Mouse (Mus musculus) ovary, postnatal 14 days (tissue): ENCODE data around the gene 1700023F06Rik.

Experiments used
- DNase-seq: peaks from one replicate; pipeline ENCODE4 v3.0.0; 2022; ENCODE audit warnings: low spot score

1700023F06Rik gene

DNA sequence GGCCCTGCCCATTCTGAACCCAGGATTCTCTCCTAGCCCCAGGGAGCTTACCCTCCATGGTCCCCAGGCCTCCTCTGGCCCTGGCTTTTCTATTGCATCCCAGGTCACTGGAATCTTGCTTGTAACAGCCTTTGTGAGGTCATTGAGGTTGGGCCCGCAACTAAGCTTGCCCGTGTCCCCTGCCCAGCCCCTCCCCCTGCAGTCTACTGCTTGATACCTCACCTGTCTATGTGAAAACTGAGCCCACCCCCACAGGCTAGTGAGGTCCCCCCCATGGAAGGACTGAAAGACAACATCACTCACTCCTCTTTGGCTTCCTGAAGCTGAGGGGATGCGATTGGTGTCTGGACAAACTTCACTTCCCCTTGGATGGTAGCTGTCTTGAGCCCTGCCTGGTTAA is at the start of gene 1700023F06Rik:
Gene 1700023F06Rik, minus strand, starts transcription at position 101 of the 400 bp plus-strand sequence.
- no peak for DNase-seq

DNA sequence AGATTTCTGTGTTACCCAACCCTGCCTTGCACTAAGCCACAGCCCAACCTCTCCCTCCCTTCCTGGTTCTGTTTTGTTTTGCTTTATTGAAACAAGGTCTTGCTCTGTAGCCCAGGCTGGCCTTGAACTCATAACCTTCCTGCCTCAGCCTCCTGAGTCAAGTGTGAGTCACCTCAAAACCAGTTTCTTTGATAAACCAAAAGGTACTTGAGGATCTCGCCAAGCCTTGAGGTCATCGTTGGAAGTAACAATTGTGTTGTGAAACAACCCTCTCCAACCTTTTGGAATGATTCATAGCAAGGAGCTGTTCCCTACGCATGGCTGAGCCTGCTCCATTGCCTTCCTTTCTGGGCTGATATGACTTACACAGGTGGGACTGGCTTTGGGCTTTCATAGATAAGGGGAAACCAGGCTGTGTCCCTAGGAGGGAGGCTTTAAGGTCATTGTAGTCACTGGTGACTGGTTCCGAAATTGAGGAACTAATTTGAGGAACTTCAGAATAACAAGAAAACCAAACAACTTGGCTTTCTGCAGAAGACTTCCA is 49.7 kb upstream of the 1700023F06Rik start:
- DNase-seq, result no peak

DNA sequence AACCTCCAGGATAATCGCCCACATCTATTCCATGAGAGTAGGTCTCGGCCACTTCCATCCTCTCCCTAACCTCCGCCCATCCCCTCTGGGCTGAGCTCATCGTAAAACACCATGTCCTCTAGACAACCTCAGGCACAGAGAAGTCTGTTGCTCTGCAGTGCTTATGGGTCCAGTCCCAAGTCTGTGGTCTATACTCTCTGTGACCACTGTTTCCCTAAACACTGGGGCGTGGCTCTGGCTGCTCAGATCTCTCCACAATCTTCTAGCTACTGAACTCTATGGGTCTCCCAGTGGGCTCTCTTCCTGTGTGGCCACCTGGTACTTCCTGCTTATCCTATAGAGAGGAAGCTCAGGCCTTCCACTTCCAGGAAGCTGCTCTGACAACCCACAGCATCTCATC is 45.2 kb upstream of the 1700023F06Rik start:
- no peak for DNase-seq

DNA sequence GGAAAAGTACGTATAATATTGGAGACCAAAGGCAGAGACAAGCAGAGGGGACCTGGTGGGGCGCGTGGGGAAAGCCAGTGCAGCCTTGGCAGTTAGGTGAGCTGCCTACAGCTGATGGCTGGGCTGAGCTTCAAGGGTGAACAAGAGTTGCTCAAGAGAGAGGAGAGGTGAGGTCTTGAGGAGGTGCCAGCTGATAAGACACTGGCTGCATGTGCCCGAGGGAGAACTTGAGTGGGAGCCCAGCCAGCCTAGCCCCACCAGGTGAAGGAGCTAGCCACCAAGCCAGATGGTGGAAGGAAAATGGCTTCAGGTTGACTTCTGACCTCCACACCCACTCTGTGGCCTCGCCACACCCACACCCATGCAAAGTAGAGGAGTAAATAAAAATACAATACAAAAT is 44.0 kb upstream of the 1700023F06Rik start:
- DNase-seq, result no peak

DNA sequence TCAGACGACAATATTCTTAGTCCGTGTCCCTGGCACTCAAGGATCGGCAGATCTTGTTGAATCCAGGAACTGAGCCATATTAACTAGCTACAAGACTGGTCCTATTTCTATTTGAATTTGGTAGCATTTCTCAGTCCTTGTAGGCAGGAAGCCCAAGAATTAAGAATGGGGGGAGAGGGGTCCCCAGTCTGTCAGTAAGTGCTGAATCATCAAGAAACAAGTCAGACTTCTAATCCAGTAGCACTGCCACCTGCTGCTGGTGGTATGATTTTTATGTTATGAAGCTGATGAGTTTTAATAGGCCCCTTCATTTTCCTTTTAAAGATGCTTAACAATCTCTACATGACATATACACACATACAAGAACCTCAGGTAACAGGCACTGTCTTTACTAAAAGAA is 42.0 kb upstream of the 1700023F06Rik start:
- no peak for DNase-seq

DNA sequence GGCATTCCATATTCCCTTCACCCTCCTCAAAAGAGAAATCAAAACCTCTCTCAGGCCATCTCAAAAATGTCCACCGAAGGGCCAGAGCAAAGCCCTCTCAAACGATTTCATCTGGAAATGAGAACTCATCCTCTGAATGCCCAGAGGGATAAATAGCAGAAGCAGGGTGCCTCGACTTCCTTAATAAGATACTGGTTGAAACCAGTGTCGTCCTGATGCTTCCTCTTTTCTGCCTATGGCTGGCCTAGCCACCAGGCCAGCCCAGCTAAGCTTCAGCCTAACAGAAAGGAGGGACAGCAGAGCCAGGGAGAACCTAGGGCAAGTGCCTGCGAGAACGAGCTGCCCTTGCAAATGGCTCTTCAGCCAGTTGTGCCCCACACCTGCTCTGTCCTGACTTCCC is 41.2 kb upstream of the 1700023F06Rik start:
- no peak for DNase-seq

DNA sequence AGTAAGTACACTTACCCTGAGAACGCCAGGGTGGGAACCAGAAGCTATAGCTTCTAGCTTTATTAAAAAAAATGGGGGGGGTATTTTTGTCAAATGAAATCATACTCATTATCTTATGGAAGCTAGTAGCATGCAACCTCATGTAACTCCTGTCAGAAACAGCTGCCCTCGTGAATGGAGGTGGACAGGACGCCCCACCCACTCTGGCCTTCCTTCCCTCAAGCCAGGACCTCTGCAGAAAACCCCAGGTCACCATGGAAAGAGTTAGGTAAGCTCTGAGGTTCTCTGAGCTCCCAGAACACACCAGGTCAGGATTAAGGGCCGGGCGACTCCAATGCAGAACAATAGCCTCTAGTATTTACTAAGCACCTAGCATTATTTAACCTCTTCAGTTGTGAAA is 40.5 kb upstream of the 1700023F06Rik start:
- no peak for DNase-seq

DNA sequence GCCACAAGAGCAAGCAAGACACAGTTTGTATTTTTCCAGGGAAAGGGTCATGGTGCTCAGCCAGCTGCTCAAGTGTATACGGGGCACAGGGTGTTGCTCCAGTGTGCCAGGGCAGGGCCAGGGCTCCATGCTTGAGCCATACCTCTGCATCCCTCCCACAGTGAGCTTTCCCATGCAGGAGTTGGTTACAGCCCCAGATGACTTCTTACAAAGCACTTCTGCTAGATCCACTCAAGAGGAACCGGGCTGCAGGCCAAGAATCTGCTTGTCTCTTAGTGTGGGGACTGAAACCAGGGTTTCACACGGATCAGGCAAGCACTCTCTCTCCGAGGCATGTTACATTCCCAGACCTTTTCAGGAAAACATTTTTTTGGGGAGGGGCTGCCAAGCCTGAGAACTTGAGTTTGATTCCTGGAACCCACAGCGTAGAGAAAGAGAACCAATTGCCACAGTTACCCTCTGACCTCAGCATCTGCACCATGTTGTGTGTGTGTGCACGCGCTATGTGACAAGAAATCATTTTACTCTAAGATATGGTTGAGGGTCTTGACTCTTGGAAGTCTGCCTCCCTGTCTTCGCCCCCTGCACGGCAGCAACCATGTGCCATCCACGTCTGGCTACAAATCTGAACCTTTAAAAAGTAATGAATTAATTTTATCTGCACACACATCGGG is 39.3 kb upstream of the 1700023F06Rik start:
- peak; percentile 53 for DNase-seq

DNA sequence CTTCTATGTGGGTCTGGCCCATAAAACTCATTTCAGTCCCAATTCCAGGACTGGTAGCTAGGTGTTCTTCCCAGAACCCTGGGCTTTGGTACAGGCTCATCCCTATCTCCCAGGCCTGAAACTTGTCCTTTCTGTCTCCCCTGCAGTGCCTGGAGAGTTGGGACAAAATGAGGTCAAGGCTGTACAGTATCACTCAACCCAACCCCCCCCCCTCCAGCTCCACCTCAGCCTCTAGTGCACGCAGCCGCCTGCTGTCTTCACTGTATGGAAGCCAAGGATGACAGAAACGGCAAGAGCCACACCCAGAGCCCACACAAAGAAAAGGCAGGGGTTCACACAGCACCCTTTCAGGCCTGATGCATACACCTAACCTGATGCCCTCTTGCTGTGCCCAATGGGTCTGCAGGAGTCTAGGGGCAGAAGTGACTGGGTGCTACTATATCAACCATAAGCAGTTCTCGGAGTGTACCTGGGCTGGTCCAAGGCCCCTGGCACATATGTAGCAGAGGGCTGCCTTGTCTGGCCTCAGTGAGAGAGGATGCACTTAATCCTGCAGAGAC is 38.5 kb upstream of the 1700023F06Rik start:
- DNase-seq, result no peak

DNA sequence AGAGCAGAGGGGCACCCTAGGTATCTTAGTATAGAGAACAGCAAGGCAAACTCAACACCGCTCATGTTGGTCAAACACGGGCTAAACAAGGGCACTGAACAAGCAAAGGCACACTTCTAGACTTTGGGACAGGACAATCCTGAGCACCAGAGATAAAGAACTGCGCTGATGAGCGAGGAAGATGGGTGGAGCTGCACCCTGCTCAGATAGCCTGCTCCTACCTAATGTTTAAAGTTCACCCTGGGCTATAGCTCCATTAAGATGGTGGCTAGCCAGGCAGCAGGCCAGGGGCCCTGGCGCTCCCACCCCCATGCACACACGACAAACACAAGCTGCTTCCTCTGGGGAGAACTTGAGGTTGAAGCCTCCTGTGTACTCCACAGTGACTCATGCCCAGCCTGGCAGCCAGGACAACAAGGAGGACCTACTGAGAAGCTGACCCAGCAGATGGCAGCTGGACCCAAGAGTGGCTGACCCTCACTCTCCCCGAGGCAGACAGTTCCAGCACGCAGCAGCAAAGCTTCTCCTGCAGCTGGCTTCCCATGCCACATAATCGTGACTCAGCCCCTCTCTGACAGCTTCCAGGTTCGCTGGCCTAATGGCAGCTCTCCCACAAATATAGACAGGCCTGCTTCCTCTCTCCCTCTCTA is 37.8 kb upstream of the 1700023F06Rik start:
- no peak for DNase-seq

DNA sequence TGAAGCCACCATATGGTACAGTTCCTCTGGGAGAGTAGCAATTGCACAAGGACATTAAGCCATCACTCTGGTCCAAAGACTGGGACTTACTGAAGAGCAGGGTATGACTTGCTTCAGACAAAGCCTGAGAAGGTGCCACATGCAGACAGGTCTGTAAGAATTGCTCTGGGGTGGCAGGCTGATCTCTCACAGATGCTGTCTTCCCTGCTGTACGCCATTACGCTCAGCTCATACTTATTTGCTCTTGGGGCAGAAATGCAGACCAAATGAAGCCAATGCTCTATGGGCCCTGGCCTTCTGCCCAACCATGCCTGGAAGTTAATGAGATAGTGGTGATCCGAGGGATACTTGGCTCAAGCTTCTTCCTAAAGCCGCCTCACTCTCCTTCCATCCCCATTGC is 36.5 kb upstream of the 1700023F06Rik start:
- no peak for DNase-seq

DNA sequence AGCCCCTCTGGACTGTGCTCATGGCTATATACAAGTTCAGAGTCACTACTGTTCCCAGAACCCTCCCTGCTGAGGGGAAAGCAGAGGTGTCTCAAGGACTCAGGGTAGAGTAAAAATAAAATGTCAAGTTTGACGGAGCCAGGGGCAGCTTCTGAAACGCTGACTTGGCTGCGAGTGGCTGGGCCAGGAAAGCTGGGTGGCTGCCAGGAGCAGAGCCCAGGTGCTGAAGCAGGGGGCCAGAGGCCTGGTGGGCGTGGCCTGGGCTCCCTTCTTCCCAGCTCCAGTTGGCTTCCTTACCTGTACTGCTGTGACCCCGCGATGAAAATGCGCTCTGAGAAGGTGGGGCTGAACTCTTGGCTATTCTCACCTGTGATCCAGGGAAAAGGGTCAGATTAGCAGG is 32.4 kb upstream of the 1700023F06Rik start:
- DNase-seq, result no peak

DNA sequence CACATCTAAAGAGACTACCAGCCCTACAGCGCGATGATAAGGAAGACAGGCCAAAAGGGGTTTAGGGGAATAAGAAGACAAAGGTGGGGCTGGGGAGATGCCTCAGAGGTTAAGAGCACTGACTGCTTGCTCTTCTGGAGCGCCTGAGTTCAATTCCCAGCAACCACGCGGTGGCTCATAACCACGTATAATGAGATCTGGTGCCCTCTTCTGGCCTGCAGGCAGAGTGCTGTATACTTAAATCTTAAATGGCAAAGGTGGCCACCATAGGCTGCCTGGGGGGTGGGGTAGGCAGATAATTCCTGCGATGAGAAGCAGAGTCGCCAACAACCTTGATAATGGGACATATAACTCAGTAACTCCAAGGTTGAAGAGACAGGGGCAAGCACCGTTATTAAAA is 29.4 kb upstream of the 1700023F06Rik start:
- no peak for DNase-seq

DNA sequence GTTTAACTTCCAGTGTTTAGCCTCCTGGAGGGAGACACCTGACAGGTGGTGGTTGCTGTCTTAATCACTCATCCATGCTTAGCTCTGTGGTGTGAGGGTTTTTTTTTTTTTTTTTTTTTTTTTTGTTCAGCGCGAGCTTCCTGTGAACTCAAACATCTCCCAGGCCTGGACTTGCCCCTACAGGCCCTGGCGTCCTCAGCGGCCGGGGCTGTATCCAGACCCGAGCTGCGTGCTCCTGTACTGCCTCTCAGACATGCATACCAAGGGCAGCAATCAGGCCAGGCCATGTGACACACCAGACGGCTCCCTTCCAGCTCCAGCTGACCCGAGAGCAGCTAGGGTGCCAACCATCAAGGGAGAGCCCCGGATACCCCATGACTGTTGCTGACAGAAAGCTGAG is 28.5 kb upstream of the 1700023F06Rik start:
- DNase-seq, result no peak

DNA sequence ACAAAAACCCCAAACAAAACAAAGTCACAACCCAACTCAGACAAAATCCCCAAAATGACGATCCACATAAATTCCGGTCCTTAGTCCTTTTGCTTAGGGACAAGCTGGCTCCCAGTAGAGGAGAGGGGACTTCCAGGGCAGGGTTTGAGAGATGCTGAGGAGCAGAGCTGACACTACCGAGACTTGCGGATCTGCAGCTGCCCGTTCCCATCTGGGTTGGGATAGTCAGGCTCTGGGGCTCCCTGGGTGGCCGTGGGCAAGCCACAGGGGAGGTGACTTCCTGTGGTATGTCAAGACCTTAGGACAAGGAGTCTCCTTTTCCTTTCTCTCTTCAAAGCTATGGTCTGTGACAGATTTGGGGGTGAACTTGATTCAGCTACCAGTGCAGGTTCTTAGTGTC is 28.1 kb upstream of the 1700023F06Rik start:
- no peak for DNase-seq

DNA sequence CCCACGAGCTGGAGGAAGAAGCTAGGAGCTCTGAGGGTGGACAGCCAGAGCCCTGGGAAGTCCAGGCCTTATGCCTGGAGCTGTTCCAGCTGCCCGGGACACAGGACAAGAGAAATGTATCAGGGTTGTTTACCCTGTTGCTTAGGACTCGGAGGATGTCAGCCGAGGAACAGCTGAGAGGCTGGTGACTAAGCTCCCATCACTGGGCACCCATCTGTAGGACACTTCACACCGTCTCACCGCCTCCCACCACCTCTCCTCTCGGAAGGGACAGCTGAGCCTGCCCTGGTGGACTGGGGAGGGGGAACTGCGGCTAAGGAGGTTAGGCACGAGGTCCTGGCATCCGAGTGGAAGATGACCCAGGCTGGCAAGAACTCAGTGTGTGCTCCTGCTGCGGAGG is 27.3 kb upstream of the 1700023F06Rik start:
- no peak for DNase-seq

DNA sequence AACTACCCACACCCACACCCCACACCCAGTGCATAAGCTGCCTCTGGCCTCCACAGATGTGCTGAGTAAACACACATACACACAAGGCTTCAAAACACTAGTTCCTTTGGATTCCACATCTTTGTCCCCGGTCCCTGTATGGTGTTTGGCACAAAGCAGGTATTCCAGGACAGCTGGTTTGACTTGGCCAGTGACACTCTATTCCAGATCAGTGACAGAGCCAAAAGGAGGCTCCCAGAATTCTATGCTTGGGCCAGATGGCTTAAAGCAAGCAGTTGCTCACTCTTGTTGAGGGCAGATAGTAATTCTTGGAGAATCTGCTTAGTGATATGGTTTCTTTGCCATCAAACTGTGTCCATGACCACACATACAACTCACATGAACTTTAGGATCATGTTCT is 26.1 kb upstream of the 1700023F06Rik start:
- DNase-seq, result no peak

DNA sequence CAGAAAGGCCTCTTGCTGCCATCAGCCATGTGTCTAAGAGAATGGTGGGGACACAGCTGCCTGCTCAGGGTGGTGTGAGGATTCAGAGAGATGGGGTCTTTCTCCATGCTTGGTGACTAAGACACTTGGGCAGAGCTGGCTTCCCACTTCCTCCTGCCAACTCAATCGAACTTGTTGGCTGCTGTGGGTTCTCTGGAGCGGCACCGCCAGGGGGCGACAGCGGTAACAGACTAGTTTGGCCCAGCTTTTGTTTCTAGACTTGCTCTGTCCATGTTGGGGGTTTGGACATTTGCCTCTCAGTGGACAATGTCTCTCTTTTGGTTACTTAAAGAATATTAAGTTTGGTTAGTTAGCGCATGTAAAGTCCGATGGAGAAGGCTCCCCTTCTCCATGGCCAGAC is 24.6 kb upstream of the 1700023F06Rik start:
- DNase-seq, result peak; percentile 76

DNA sequence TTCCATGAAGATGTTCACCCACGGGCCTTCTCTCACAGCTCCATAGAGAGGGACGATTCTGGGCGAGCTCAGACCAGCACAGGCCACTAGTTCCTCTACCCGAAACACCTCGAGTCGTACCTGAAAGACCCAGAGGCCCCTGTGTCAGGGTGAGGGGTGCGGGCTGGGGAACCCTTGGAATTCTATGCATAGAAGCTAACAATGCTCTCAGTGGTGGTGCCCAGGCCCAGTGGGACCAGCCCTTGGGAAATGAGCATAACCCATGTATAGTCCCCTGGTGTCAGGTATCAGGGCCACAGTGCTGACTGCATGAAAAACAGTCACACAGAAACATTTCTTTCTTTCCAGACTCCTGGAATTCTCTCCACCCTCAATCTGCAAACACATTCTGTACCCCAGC is 23.0 kb upstream of the 1700023F06Rik start:
- no peak for DNase-seq

DNA sequence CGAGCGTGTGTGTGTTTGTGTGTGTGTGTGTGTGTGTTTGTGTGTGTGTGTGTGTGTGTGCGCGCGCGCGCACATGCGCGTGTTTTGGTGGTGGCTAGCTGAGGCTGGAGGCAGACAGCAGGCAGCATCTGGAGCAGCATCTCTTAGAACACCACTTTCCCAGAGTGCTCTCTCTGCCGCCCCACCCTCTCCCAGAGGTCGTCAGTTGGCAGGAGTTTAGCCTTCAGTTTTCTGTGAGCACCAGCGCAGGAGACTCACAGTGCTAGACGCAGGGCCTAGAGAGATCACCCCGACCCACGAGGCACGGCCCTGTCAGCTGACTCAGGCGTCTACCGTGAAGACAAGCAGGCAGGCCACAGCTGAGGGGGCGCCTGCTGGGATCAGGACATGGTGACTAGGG is 22.3 kb upstream of the 1700023F06Rik start:
- no peak for DNase-seq

DNA sequence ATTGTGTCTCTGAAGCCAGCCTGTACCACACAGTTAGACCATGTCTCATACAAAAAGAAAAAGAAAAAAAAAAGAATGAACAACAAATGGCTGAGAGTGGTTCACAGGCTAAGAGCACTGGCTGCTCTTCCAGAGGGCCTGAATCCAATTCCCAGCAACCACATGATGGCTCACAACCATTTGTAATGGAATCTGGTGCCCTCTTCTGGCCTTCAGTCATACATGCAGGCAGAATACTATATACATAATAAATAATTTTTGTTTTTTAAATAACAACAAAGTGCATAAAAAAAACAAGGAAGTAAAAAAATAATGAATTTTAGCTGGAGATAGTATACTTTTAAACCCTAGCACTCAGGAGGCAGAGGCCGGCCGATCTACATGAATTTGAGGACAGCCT is 21.2 kb upstream of the 1700023F06Rik start:
- no peak for DNase-seq

DNA sequence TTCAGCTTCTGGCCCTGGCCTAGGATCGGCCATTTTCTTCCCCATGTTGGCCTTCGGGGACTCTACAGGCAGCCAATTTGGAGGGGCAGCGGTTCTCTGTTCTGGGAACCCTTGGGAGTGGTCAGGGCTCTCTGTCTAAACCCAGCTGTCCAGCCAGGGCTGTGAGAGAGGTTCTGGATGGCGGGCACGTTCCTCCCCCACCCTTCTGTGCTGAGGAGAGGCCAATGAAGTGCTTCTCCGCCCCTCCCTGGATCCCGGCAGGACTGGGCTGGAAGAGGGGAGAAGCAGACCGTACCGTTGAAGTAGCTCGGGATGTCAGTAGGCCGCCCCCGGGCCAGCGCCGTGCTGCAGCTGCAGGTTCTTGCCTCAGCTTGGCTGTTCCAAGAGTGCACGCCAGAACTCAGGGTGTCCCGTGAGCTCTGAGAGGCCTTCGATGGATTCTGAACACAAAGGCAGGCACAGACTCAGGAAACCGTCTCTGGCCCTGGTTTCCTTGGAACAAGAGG is 15.6 kb upstream of the 1700023F06Rik start:
- DNase-seq, result no peak

DNA sequence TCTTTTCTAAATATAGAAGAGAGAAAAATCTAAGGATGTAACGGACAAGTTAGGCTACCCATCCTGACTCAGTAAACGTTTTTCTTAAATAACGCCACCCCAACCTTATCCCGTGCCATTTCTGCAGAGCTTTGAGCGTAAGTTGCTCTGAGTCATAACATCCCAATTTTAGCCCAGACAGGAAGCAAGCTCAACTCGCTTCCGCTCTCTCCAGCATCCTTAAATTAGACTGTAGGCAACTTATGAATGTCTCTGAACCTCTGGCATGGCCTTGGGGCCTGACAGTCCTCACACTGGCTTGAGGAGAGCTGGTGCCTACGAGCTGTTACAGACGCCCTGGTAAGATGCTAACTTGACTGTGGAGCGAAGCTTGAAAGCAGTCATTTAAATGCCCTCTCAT is 15.1 kb upstream of the 1700023F06Rik start:
- no peak for DNase-seq
